Comparison of ENCODE assay signal across 13 mouse cellular contexts in genomic region chr2:156201486-156201885, GRCm38 (mm10).
"Had no signal": no experiment of that assay in that cellular context is flagged by ENCODE, and none has a peak within 500 bp of the region (broad histone marks: within the 10 kb centered on the region; RNA-seq: fewer than 3 reads in every experiment).

No protein-coding gene starts in this region.

- H3K27me3 ChIP-seq: limb, embryonic 15.5 days; liver, embryonic 13.5 days; lung, embryonic 15.5 days; midbrain, embryonic 13.5 days; neural tube, embryonic 15.5 days had no signal

- ATAC-seq: liver, postnatal 0 days; midbrain, embryonic 13.5 days had no signal

- H3K27ac ChIP-seq: left cerebral cortex, adult 2 months; limb, embryonic 15.5 days; liver, embryonic 13.5 days; lung, embryonic 15.5 days; midbrain, embryonic 13.5 days; neural tube, embryonic 15.5 days had no signal

- H3K4me3 ChIP-seq: left cerebral cortex, adult 2 months; limb, embryonic 15.5 days; liver, embryonic 13.5 days; lung, embryonic 15.5 days; midbrain, embryonic 13.5 days; myocyte; neural tube, embryonic 15.5 days had no signal

- H3K9me3 ChIP-seq: limb, embryonic 15.5 days; liver, embryonic 13.5 days; lung, embryonic 15.5 days; midbrain, embryonic 13.5 days; neural tube, embryonic 15.5 days had no signal

- DNase-seq: kidney, postnatal 25 days; liver, embryonic 13.5 days; liver, postnatal 0 days; lung, postnatal 14 days; right cerebral cortex, adult 18-20 months; thymus, adult 18-20 months; thymus, postnatal 14 days had no signal

- H3K9ac ChIP-seq: limb, embryonic 15.5 days; liver, embryonic 13.5 days; liver, postnatal 0 days; lung, embryonic 15.5 days; midbrain, embryonic 13.5 days; neural tube, embryonic 15.5 days had no signal

- H3K4me2 ChIP-seq: limb, embryonic 15.5 days; liver, embryonic 13.5 days; lung, embryonic 15.5 days; midbrain, embryonic 13.5 days; neural tube, embryonic 15.5 days had no signal
